Mouse (Mus musculus): ENCODE data around the gene Mrps35.
A peak's percentile ranks its signal among the peaks of the same experiment; 100 is the strongest.

The Mrps35 gene

GRCm38 (mm10) chr6:147090191-147090590, 47.6 kb downstream of the Mrps35 start:
- no peak for DNase-seq

GRCm38 (mm10) chr6:147091136-147092120, 48.9 kb downstream of the Mrps35 start, which contains the start of gene Klhl42:
Gene Klhl42, plus strand, starts transcription at chr6:147091379.
- DNase-seq = peak; percentile 71

GRCm38 (mm10) chr6:147092136-147092535, 49.6 kb downstream of the Mrps35 start:
- DNase-seq = peak; percentile 36

GRCm38 (mm10) chr6:147094771-147095170, 52.2 kb downstream of the Mrps35 start:
- DNase-seq = no peak

GRCm38 (mm10) chr6:147096109-147096508, 53.5 kb downstream of the Mrps35 start:
- no peak for DNase-seq

GRCm38 (mm10) chr6:147096934-147097333, 54.4 kb downstream of the Mrps35 start:
- DNase-seq = no peak

- no peak for DNase-seq
Observed at GRCm38 (mm10) chr6:147097346-147097929, 54.9 kb downstream of the Mrps35 start.

GRCm38 (mm10) chr6:147099458-147100277, 57.1 kb downstream of the Mrps35 start:
- peak; percentile 34 for DNase-seq

GRCm38 (mm10) chr6:147102293-147102692, 59.7 kb downstream of the Mrps35 start:
- no peak for DNase-seq

GRCm38 (mm10) chr6:147105529-147105928, 63.0 kb downstream of the Mrps35 start:
- no peak for DNase-seq

GRCm38 (mm10) chr6:147106716-147107115, 64.2 kb downstream of the Mrps35 start:
- DNase-seq = peak; percentile 58

GRCm38 (mm10) chr6:147109283-147109682, 66.7 kb downstream of the Mrps35 start:
- no peak for DNase-seq

GRCm38 (mm10) chr6:147116579-147116978, 74.0 kb downstream of the Mrps35 start:
- peak; percentile 70 for DNase-seq

- no peak for DNase-seq
Observed at GRCm38 (mm10) chr6:147117764-147118163, 75.2 kb downstream of the Mrps35 start.

- DNase-seq = no peak
Observed at GRCm38 (mm10) chr6:147118190-147118589, 75.6 kb downstream of the Mrps35 start.

GRCm38 (mm10) chr6:147121320-147121719, 78.8 kb downstream of the Mrps35 start:
- DNase-seq = no peak
